Mouse (Mus musculus) urinary bladder, postnatal 14 days (tissue): ENCODE data around the gene Gm5129.
"Not testable (repeated sequence)": the region's sequence is repeated elsewhere in the genome, so short reads cannot be mapped to it uniquely, and the experiment has no call there.

Experiments
- DNase-seq: peaks from one replicate; pipeline ENCODE4 v3.0.0; 2021; ENCODE audit warnings: low spot score

The Gm5129 gene

GRCm38 (mm10) chr5:29735557-29736061, at the start of gene Gm5129, which contains the start of gene Dnajb6:
TSS of gene Gm5129 (minus strand) at chr5:29735936.
TSS of gene Dnajb6 (plus strand) at chr5:29735688.
- peak; percentile 98 for DNase-seq

GRCm38 (mm10) chr5:29784906-29785305, 49.2 kb upstream of the Gm5129 start:
- not testable (repeated sequence) for DNase-seq

- DNase-seq, result no peak
Observed at GRCm38 (mm10) chr5:29782261-29782660, 46.5 kb upstream of the Gm5129 start.

GRCm38 (mm10) chr5:29779733-29780132, 44.0 kb upstream of the Gm5129 start:
- DNase-seq, result not testable (repeated sequence)

GRCm38 (mm10) chr5:29778029-29778428, 42.3 kb upstream of the Gm5129 start:
- DNase-seq, result no peak

- DNase-seq, result no peak
Observed at GRCm38 (mm10) chr5:29775437-29775836, 39.7 kb upstream of the Gm5129 start.

GRCm38 (mm10) chr5:29773460-29774150, 37.9 kb upstream of the Gm5129 start:
- no peak for DNase-seq

GRCm38 (mm10) chr5:29772651-29773330, 37.1 kb upstream of the Gm5129 start:
- DNase-seq, result no peak

- DNase-seq, result no peak
Observed at GRCm38 (mm10) chr5:29772038-29772437, 36.3 kb upstream of the Gm5129 start.

- DNase-seq, result no peak
Observed at GRCm38 (mm10) chr5:29770935-29771334, 35.2 kb upstream of the Gm5129 start.

- DNase-seq, result no peak
Observed at GRCm38 (mm10) chr5:29759318-29759717, 23.6 kb upstream of the Gm5129 start.

GRCm38 (mm10) chr5:29752894-29753293, 17.2 kb upstream of the Gm5129 start:
- DNase-seq, result no peak

GRCm38 (mm10) chr5:29751306-29751705, 15.6 kb upstream of the Gm5129 start:
- DNase-seq, result peak; percentile 34

- DNase-seq, result no peak
Observed at GRCm38 (mm10) chr5:29747661-29748060, 11.9 kb upstream of the Gm5129 start.

GRCm38 (mm10) chr5:29741093-29741492, 5.4 kb upstream of the Gm5129 start:
- DNase-seq, result no peak

- DNase-seq, result no peak
Observed at GRCm38 (mm10) chr5:29740651-29741050, 4.9 kb upstream of the Gm5129 start.

GRCm38 (mm10) chr5:29738076-29738475, 2.3 kb upstream of the Gm5129 start:
- no peak for DNase-seq

GRCm38 (mm10) chr5:29737471-29737870, 1.7 kb upstream of the Gm5129 start:
- DNase-seq, result no peak

- DNase-seq, result no peak
Observed at GRCm38 (mm10) chr5:29736942-29737341, 1.2 kb upstream of the Gm5129 start.

GRCm38 (mm10) chr5:29736073-29736900, 551 bp upstream of the Gm5129 start:
- DNase-seq, result peak; percentile 59

- no peak for DNase-seq
Observed at GRCm38 (mm10) chr5:29734831-29735510, 765 bp downstream of the Gm5129 start.

GRCm38 (mm10) chr5:29726070-29726469, 9.7 kb downstream of the Gm5129 start:
- DNase-seq, result not testable (repeated sequence)
